In genomic region chr12:57307748-57308147, GRCm38 (mm10) we compare ENCODE assay signal across 16 mouse cellular contexts.
"Had no signal": no experiment of that assay in that cellular context is flagged by ENCODE, and none has a peak within 500 bp of the region (broad histone marks: within the 10 kb centered on the region; RNA-seq: fewer than 3 reads in every experiment).

No protein-coding gene starts in this region.

- H3K27me3 ChIP-seq: neural tube, embryonic 12.5 days; neural tube, embryonic 13.5 days; neural tube, embryonic 15.5 days; stomach, embryonic 15.5 days had no signal

- H3K9me3 ChIP-seq: neural tube, embryonic 12.5 days; neural tube, embryonic 13.5 days; neural tube, embryonic 15.5 days; stomach, embryonic 15.5 days had no signal

- DNase-seq: retina, postnatal 1 day; right cerebral cortex, adult 18-20 months; right cerebral cortex, postnatal 14 days; right cerebral cortex, postnatal 25 days; right cerebral cortex, postnatal 4 days; spleen, adult 18-20 months; thymus, adult 18-20 months; thymus, postnatal 14 days; thymus, postnatal 25 days; thymus, postnatal 36 days; thymus, postnatal 4 days had no signal

- H3K27ac ChIP-seq: neural tube, embryonic 12.5 days; neural tube, embryonic 13.5 days; neural tube, embryonic 15.5 days; stomach, embryonic 15.5 days; stomach, postnatal 0 days had no signal

- H3K9ac ChIP-seq: neural tube, embryonic 12.5 days; neural tube, embryonic 13.5 days; neural tube, embryonic 15.5 days; stomach, embryonic 15.5 days had no signal

- H3K36me3 ChIP-seq: neural tube, embryonic 12.5 days; neural tube, embryonic 13.5 days; neural tube, embryonic 15.5 days; stomach, embryonic 15.5 days had no signal

- H3K4me1 ChIP-seq: neural tube, embryonic 12.5 days; neural tube, embryonic 13.5 days; neural tube, embryonic 15.5 days; stomach, embryonic 15.5 days had no signal

- H3K4me3 ChIP-seq: neural tube, embryonic 12.5 days; neural tube, embryonic 13.5 days; neural tube, embryonic 15.5 days; stomach, embryonic 15.5 days had no signal
